Mouse (Mus musculus): ENCODE results near the gene Lypd1. TPM values are rescaled to one million over a fixed set of nuclear protein-coding genes. Genes with fewer than 3 reads are reported as not detected.

The Lypd1 gene
- 0.34 and 0.92 TPM in 2 replicates for polyA plus RNA-seq (2014; fragmentation: Nextera tagmentation; extraction: Ambion mirVana)

DNA sequence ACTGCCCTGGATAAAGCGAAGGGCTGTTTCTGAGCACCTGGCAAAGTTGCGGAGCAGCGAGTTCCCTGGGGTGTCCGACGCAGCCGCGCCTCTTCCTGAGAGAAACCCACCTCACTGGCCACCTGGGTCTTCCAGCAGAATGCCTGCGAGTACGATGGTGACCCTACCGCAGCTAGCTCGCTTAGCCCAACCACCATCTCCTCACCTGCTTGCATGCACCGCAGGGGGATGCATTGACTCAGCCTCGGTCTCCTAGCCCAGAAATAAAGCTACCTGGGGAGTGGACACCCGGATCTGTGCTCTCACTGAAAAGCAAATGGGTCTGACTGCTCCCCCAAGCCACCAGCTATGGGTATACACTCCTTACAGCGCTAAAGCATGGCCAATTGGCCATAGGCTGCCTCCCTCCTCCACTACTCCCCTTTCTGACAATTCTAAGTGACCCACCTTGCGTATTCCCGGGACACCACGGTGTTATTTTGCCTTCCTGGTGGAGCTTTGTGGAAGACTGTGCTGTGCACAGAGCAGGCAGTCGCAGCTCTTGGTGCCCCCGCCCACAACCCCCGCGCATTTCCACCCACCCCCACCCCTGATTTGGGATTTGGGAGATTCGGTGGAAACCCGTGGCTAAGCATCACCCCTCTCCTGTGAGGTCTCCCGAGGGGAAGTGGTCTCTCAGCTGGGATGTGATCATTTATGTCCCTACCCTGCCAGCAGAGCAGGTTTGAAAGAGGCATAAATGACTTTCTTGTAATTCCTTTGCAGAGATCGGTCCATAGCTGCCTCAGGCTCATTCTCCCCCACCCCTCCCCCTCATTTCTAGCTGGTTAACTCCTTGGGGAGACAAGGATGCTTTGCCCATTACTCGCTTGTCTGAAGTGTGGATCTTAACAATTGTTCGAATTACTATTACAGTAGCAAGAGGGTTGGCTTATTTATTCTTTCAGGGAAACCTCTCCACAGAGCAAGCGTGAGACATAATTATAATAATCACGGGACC lies at the start of gene Lypd1:
TSS of gene Lypd1 (minus strand) at position 501 of the 1,000 bp plus-strand sequence.
- Histone ChIP-seq H3K4me3 (ENCODE audit: low read depth, low read length) (peak within 1 kb of the TSS; percentile 46), H3K27me3 (replicated peaks; ENCODE audit: control insufficient read depth, insufficient read depth, low read length) (peaks cover 42% of the 10 kb centered on the region), H3K9me3 (ENCODE audit: control insufficient read depth, low read length) (no peaks in the 10 kb centered on the region), H3K36me3 (ENCODE audit: control insufficient read depth, insufficient read depth, low read length) (no peaks in the 10 kb centered on the region), H3K4me1 (replicated peaks; ENCODE audit: control insufficient read depth, insufficient read depth, low read length) (0 out of 2 replicates have a peak, but pooled peaks cover 2% of the 10 kb centered on the region), H3K9ac (ENCODE audit: low read depth, low read length) (no peak within 1 kb of the TSS), H3K27ac (ENCODE audit: low read depth, low read length) (no peak within 1 kb of the TSS), H3K4me2 (peak within 1 kb of the TSS; percentile 81)
- DNase-seq (ENCODE audit: low spot score) = peak; percentile 31
- ATAC-seq (replicated peaks; ENCODE audit: low FRiP score) = no peak
- 7% methylated on average over 30 of the region's 30 CpGs for WGBS

DNA sequence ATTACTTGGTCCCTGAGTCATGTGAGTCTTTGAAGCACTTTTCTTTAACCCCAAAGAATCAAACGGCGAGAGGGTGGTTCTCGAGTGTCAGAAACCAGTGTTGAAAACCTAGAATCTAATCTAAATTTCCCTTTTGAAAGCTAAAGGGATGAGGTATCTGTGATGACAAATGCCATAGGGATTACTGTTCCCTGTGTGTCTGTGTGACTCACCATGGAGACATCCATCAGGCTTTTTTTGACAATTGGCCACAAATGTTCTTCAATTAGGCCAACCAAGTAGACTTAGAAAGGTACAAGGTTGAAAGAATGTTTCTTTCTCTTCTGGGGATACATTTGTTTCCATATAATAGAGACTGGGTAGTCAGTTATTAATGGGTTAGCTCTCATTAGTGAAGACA lies 38.1 kb upstream of the Lypd1 start:
- 78% methylated on average over 3 of the region's 3 CpGs for WGBS

GRCm38 (mm10) chr1:125949076-125949475 lies 36.2 kb upstream of the Lypd1 start:
- ATAC-seq (replicated peaks; ENCODE audit: low FRiP score) = no peak
- WGBS = 78% methylated on average over 6 of the region's 6 CpGs
- H3K27me3 ChIP-seq (replicated peaks; ENCODE audit: control insufficient read depth, insufficient read depth, low read length) = no peaks in the 10 kb centered on the region
- H3K9ac ChIP-seq (ENCODE audit: low read depth, low read length) = no peak overlapping the region
- no peaks in the 10 kb centered on the region for H3K36me3 ChIP-seq (ENCODE audit: control insufficient read depth, insufficient read depth, low read length)
- no peak overlapping the region for H3K27ac ChIP-seq (ENCODE audit: low read depth, low read length)
- no peaks in the 10 kb centered on the region for H3K9me3 ChIP-seq (ENCODE audit: control insufficient read depth, low read length)
- no peaks in the 10 kb centered on the region for H3K4me1 ChIP-seq (replicated peaks; ENCODE audit: control insufficient read depth, insufficient read depth, low read length)
- no peak for DNase-seq (ENCODE audit: low spot score)
- H3K4me2 ChIP-seq = no peak overlapping the region
- H3K4me3 ChIP-seq (ENCODE audit: low read depth, low read length) = no peak overlapping the region

More for the DNA sequence above, 38.1 kb upstream of the Lypd1 start:
- H3K27ac ChIP-seq (ENCODE audit: low read depth, low read length) = no peak overlapping the region
- no peaks in the 10 kb centered on the region for H3K36me3 ChIP-seq (ENCODE audit: control insufficient read depth, insufficient read depth, low read length)
- H3K4me1 ChIP-seq (replicated peaks; ENCODE audit: control insufficient read depth, insufficient read depth, low read length) = no peaks in the 10 kb centered on the region
- no peak for DNase-seq (ENCODE audit: low spot score)
- H3K4me3 ChIP-seq (ENCODE audit: low read depth, low read length) = no peak overlapping the region
- no peak for ATAC-seq (replicated peaks; ENCODE audit: low FRiP score)
- H3K4me2 ChIP-seq = no peak overlapping the region
- no peaks in the 10 kb centered on the region for H3K9me3 ChIP-seq (ENCODE audit: control insufficient read depth, low read length)
- no peaks in the 10 kb centered on the region for H3K27me3 ChIP-seq (replicated peaks; ENCODE audit: control insufficient read depth, insufficient read depth, low read length)
- no peak overlapping the region for H3K9ac ChIP-seq (ENCODE audit: low read depth, low read length)

DNA sequence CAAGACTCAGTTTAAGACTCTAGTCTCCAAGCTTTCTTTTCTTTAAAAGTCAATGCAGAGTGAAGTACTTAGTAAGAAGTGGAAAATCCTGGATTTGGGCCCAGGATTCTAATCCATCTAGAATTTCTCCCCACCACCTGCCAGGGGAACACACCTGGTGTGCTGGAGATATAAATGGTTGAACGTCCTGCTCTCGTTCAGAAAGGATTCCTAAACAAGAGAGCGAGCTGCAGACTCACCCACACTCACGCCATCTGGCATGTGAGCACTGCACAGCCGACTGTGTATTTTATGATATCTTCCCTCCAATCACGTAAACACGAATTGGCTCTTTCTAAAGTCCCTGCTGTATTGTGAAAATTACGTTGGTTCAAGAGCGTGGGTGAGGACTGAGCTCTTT lies 32.2 kb upstream of the Lypd1 start:
- Histone ChIP-seq H3K36me3 (ENCODE audit: control insufficient read depth, insufficient read depth, low read length) (no peaks in the 10 kb centered on the region), H3K9ac (ENCODE audit: low read depth, low read length) (no peak overlapping the region), H3K4me3 (ENCODE audit: low read depth, low read length) (no peak overlapping the region), H3K27ac (ENCODE audit: low read depth, low read length) (no peak overlapping the region), H3K4me2 (no peak overlapping the region), H3K27me3 (replicated peaks; ENCODE audit: control insufficient read depth, insufficient read depth, low read length) (no peaks in the 10 kb centered on the region), H3K4me1 (replicated peaks; ENCODE audit: control insufficient read depth, insufficient read depth, low read length) (no peaks in the 10 kb centered on the region), H3K9me3 (ENCODE audit: control insufficient read depth, low read length) (no peaks in the 10 kb centered on the region)
- no peak for ATAC-seq (replicated peaks; ENCODE audit: low FRiP score)
- DNase-seq (ENCODE audit: low spot score) = no peak
- WGBS = 77% methylated on average over 9 of the region's 9 CpGs

- no peak overlapping the region for H3K9ac ChIP-seq (ENCODE audit: low read depth, low read length)
- WGBS = 67% methylated on average over 1 of the region's 1 CpGs
- H3K36me3 ChIP-seq (ENCODE audit: control insufficient read depth, insufficient read depth, low read length) = no peaks in the 10 kb centered on the region
- H3K27ac ChIP-seq (ENCODE audit: low read depth, low read length) = no peak overlapping the region
- H3K9me3 ChIP-seq (ENCODE audit: control insufficient read depth, low read length) = no peaks in the 10 kb centered on the region
- H3K4me1 ChIP-seq (replicated peaks; ENCODE audit: control insufficient read depth, insufficient read depth, low read length) = no peaks in the 10 kb centered on the region
- DNase-seq (ENCODE audit: low spot score) (no peak), ATAC-seq (replicated peaks; ENCODE audit: low FRiP score) (no peak)
- H3K27me3 ChIP-seq (replicated peaks; ENCODE audit: control insufficient read depth, insufficient read depth, low read length) = no peaks in the 10 kb centered on the region
- no peak overlapping the region for H3K4me3 ChIP-seq (ENCODE audit: low read depth, low read length)
- no peak overlapping the region for H3K4me2 ChIP-seq
Observed at GRCm38 (mm10) chr1:125943305-125943704, 30.4 kb upstream of the Lypd1 start.

GRCm38 (mm10) chr1:125925486-125925885 lies 12.6 kb upstream of the Lypd1 start:
- ATAC-seq (replicated peaks; ENCODE audit: low FRiP score) = no peak
- no peaks in the 10 kb centered on the region for H3K27me3 ChIP-seq (replicated peaks; ENCODE audit: control insufficient read depth, insufficient read depth, low read length)
- no peaks in the 10 kb centered on the region for H3K36me3 ChIP-seq (ENCODE audit: control insufficient read depth, insufficient read depth, low read length)
- no peaks in the 10 kb centered on the region for H3K9me3 ChIP-seq (ENCODE audit: control insufficient read depth, low read length)
- no peak overlapping the region for H3K4me2 ChIP-seq
- 93% methylated on average over 10 of the region's 10 CpGs for WGBS
- no peak for DNase-seq (ENCODE audit: low spot score)
- H3K9ac ChIP-seq (ENCODE audit: low read depth, low read length) = no peak overlapping the region
- H3K4me3 ChIP-seq (ENCODE audit: low read depth, low read length) = no peak overlapping the region
- no peaks in the 10 kb centered on the region for H3K4me1 ChIP-seq (replicated peaks; ENCODE audit: control insufficient read depth, insufficient read depth, low read length)
- H3K27ac ChIP-seq (ENCODE audit: low read depth, low read length) = no peak overlapping the region

DNA sequence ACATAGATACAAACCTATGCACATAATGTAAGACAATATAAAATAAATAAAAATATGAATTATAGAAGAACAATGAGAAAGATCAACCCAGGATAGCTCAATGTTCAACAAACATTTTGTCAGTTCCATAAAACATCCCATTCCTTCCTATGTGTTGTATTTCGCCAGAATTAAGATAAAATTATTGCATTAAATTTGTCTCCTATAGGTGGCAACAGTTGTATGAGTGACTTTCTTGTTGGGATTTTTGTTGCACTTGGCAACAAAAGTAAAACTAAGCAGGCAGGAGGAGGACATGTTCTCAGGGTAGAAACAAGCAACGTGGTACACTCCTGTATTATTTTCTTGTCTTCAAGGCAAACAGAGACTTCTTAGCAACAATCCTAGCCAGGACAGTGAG lies 10.2 kb upstream of the Lypd1 start:
- Histone ChIP-seq H3K4me3 (ENCODE audit: low read depth, low read length) (no peak overlapping the region), H3K36me3 (ENCODE audit: control insufficient read depth, insufficient read depth, low read length) (no peaks in the 10 kb centered on the region), H3K4me2 (no peak overlapping the region), H3K9ac (ENCODE audit: low read depth, low read length) (no peak overlapping the region), H3K27ac (ENCODE audit: low read depth, low read length) (no peak overlapping the region), H3K4me1 (replicated peaks; ENCODE audit: control insufficient read depth, insufficient read depth, low read length) (no peaks in the 10 kb centered on the region), H3K9me3 (ENCODE audit: control insufficient read depth, low read length) (no peaks in the 10 kb centered on the region), H3K27me3 (replicated peaks; ENCODE audit: control insufficient read depth, insufficient read depth, low read length) (no peaks in the 10 kb centered on the region)
- ATAC-seq (replicated peaks; ENCODE audit: low FRiP score) = no peak
- no peak for DNase-seq (ENCODE audit: low spot score)
- WGBS = 76% methylated on average over 2 of the region's 2 CpGs

- Histone ChIP-seq H3K9me3 (ENCODE audit: control insufficient read depth, low read length) (no peaks in the 10 kb centered on the region), H3K9ac (ENCODE audit: low read depth, low read length) (no peak overlapping the region), H3K4me3 (ENCODE audit: low read depth, low read length) (no peak overlapping the region), H3K27me3 (replicated peaks; ENCODE audit: control insufficient read depth, insufficient read depth, low read length) (no peaks in the 10 kb centered on the region), H3K36me3 (ENCODE audit: control insufficient read depth, insufficient read depth, low read length) (no peaks in the 10 kb centered on the region), H3K4me1 (replicated peaks; ENCODE audit: control insufficient read depth, insufficient read depth, low read length) (no peaks in the 10 kb centered on the region), H3K27ac (ENCODE audit: low read depth, low read length) (no peak overlapping the region), H3K4me2 (no peak overlapping the region)
- DNase-seq (ENCODE audit: low spot score) (no peak), ATAC-seq (replicated peaks; ENCODE audit: low FRiP score) (no peak)
- 89% methylated on average over 3 of the region's 3 CpGs for WGBS
Observed at GRCm38 (mm10) chr1:125920696-125921095, 7.8 kb upstream of the Lypd1 start.

Measured in liver, embryonic 11.5 days (tissue).